Mouse (Mus musculus) liver, embryonic 13.5 days (tissue): ENCODE measurements around the gene Rad54l. TPM values are rescaled to one million over a fixed set of nuclear protein-coding genes. Genes with fewer than 3 reads are reported as not detected.

Source experiments
- polyA plus RNA-seq: library from polyadenylated mRNA; unstranded; fragments of >200 nt; fragmentation: Nextera tagmentation; extraction: Ambion mirVana; gene quantifications from 2 replicates; pipeline ENCODE4 v1.2.1, GENCODE M21; 2015

The Rad54l gene
- polyA plus RNA-seq, 1 experiment from 2014 or later, result 33.8 TPM

Other genes with a start within 250 kb of the Rad54l start
- not detected in 2 replicates for gene Kncn, start 239.3 kb downstream of the Rad54l start, polyA plus RNA-seq
- not detected in 2 replicates for gene 6430628N08Rik, start 233.0 kb downstream of the Rad54l start, polyA plus RNA-seq
- gene Dmbx1, start 183.8 kb downstream of the Rad54l start, polyA plus RNA-seq, result not detected in 2 replicates
- 4.9 and 5.1 TPM in 2 replicates for gene Faah, start 105.8 kb downstream of the Rad54l start, polyA plus RNA-seq
- 9.4 and 11.2 TPM in 2 replicates for gene Nsun4, start 69.8 kb downstream of the Rad54l start, polyA plus RNA-seq
- 366 and 368 TPM in 2 replicates for gene Uqcrh, start 48.6 kb downstream of the Rad54l start, polyA plus RNA-seq
- 28.5 and 32.5 TPM in 2 replicates for gene Lrrc41, start 48.4 kb downstream of the Rad54l start, polyA plus RNA-seq
- gene Pomgnt1, start 150 bp upstream of the Rad54l start, polyA plus RNA-seq, result 13.3 and 14.4 TPM in 2 replicates
- 0.23 and 0.25 TPM in 2 replicates for gene Lurap1, start 27.6 kb upstream of the Rad54l start, polyA plus RNA-seq
- gene Tspan1, start 43.9 kb upstream of the Rad54l start, polyA plus RNA-seq, result 0.09 TPM in 1 of 2 replicates, not detected in the other
- not detected in 2 replicates for gene 1700042G07Rik, start 49.7 kb upstream of the Rad54l start, polyA plus RNA-seq
- gene Gm49337, start 49.7 kb upstream of the Rad54l start, polyA plus RNA-seq, result not detected in 2 replicates
- 1.1 and 1.2 TPM in 2 replicates for gene Pik3r3, start 97.9 kb upstream of the Rad54l start, polyA plus RNA-seq